Mouse (Mus musculus): ENCODE data around the gene Man1c1.

The Man1c1 gene

DNA sequence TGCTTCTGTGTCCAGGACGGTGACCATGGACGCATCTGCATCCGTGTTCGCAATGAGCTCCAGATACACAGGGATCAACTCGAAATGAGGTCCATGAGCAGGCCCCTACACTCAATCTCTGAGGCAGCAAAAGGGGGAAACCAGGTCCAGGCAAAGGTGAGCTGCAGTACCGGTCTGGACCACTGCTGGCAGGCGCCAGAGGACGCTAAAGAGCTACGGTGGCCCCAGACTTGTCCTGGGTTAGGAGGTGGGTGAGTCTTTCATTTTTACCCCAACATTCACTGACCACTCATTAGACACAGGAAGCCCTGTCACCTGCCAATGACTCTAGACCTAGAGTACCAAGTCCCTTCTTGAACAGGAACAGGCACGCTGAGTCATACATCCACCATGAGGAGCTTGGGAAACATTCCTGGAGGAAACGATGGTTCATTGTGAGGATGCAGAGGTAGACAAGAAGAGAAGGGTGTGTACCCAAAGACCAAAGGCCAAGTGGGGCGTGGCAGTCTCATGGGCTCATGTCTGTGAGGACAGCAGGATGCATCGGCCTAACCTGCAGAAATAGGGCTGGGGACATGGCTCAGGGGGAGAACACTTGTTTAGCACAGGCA, 21.8 kb upstream of the Man1c1 start:
- DNase-seq (ENCODE audit: extremely low spot score, low read depth, low spot score): no peak

DNA sequence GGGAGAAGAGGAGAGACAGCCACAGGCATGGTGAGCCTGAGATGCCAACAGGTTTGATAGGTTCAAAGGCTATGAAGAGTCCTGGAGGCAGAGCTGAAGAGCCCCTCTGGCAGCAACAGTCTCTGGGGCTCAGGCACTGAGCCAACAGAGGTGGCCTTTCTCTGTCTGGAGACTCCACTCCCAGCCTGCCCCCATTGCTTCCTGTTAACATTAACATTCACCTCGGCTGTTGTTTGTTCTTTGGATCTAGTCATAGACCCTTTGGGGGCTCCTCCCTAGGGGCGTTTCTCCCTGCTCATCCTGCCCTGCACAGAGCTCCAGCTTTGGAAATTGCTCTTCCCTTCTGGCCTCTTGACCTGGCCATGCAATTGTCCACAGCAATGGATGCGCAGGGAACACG, 20.9 kb upstream of the Man1c1 start:
- DNase-seq (ENCODE audit: extremely low spot score, low read depth, low spot score): no peak

DNA sequence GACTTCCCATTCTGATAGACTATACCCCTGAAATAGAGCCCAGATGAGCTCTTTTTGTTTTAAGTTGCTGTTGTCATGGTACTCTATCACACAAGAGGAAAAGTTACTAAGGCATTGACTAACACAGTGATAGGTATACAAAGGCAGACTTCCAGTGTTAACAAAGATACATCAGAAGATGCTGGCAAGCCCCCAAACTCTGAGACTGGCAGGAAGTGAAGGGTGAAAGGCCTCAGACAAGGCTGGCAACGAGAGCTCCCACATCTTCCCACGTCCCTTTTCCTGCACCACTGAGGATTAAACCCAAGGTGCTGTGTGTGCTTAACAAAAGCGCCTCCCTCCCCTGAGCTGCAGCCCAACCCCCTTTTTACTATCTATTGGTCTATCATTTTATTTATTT, 19.2 kb upstream of the Man1c1 start:
- DNase-seq (ENCODE audit: extremely low spot score, low read depth, low spot score): no peak

DNA sequence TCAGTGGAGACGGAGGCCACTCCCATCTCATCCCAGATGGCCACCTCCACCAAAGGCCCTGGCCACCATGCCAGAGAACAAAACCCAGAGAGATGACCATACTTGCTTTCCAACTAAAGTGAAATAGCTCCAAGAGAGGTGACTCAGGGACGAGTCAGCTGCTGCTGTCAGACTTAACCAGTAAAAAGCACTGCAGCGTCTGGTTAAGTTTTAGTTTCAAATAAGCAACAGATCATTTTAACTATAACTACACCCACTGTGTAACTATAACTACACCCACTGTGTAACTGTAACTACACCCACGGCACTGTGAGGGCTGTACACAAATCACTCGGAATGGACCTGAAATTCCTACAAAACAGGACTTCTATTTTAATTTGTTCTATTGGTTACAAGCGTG, 17.0 kb upstream of the Man1c1 start:
- no peak for DNase-seq (ENCODE audit: extremely low spot score, low read depth, low spot score)

DNA sequence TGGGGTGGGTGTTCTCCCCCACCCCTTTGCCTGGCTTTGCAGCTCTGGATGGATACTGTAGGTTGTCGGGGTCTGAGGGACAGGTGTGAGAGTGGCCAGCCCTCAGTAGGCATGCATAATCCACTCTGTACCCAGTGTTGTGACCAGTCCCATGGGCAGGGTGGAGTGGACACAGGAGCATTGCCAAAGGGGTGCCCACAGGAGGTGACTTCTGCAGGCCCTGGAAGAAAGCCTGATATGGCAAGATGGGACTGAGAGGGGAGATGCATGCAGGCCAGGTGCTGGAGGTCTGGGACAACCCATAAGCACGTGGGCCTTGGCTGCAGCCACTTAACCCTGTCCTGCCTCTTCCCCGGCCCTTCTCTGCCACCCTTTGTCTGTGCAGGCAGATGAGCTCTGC, 16.3 kb upstream of the Man1c1 start:
- DNase-seq (ENCODE audit: extremely low spot score, low read depth, low spot score): no peak

DNA sequence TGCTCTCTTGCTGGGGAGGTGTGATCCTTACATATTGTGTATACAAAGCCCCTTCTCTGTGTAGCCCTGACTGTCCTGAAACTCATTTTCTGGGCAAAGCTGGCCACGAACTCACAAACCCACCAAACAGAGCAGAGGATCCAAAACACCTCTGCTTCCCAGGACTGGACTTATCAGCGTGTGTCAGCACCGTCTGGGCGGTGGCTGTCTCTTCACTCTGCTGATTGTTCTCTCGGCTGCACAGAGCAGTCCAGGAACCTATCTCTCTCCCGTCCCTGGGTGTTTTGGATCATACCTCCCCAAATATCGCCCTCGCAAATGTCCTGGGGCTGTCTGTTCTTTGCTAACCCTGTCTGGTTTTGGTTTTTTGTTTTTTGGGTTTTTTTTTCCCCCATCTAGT, 15.4 kb upstream of the Man1c1 start:
- no peak for DNase-seq (ENCODE audit: extremely low spot score, low read depth, low spot score)

DNA sequence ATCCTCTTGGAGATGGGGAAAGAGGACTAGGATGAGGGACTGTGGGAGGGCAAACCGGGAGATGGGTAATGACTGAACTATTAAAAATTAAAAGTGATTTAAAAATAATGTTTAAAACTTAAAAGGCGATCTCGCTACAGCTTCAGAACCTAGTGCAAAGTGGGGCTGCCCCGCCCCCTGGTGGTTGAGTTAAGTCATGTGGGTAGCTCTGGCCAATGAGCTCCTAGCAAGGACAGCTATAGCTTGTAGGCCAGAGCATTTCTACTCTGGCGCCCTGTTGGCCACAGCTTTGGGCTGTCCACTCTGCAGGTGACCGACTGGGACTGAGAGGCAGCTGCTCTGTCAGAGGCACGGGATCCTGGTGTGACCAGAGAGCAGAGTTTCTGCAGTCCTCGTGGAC, 9.8 kb upstream of the Man1c1 start:
- no peak for DNase-seq (ENCODE audit: extremely low spot score, low read depth, low spot score)

DNA sequence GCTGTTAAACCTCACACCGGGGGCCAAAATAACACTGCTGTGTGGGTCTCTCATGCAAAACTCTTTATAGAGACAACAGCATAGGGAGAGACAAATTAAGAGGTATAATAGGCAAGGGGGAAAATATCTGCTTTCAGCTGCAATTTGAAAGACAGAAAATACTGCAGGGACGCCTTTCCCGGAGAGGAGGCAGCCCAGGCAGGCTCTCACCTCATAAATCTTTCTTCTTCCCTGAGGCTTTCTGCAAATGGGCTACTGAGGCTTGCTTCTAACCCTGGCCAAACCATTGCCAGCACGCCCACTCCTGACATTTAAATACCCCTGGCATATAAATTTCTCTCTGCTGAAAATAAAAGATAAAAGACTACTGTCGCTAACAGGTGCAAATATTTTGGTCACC, 1.2 kb upstream of the Man1c1 start:
- DNase-seq (ENCODE audit: extremely low spot score, low read depth, low spot score): no peak

DNA sequence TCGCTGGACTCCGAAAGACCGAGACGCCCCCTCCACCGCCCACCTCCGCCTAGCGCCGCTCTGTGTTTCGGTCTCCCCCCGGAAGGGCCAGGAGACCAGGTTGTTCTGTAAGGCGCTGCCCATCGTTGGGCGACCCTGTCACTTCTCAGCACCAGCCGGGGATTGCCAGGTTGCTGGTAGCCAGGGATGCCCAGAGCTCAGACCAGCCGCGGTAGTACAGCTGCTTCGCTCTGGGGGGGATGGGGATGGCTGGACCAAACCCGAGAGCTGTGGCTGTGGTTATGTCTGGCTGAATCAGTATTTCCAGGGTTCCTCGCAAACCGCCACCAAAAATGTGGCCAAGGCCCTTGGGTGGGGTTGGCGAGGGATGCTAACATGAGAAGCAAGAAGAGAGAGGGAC, 500 bp upstream of the Man1c1 start:
- no peak for DNase-seq (ENCODE audit: extremely low spot score, low read depth, low spot score)

DNA sequence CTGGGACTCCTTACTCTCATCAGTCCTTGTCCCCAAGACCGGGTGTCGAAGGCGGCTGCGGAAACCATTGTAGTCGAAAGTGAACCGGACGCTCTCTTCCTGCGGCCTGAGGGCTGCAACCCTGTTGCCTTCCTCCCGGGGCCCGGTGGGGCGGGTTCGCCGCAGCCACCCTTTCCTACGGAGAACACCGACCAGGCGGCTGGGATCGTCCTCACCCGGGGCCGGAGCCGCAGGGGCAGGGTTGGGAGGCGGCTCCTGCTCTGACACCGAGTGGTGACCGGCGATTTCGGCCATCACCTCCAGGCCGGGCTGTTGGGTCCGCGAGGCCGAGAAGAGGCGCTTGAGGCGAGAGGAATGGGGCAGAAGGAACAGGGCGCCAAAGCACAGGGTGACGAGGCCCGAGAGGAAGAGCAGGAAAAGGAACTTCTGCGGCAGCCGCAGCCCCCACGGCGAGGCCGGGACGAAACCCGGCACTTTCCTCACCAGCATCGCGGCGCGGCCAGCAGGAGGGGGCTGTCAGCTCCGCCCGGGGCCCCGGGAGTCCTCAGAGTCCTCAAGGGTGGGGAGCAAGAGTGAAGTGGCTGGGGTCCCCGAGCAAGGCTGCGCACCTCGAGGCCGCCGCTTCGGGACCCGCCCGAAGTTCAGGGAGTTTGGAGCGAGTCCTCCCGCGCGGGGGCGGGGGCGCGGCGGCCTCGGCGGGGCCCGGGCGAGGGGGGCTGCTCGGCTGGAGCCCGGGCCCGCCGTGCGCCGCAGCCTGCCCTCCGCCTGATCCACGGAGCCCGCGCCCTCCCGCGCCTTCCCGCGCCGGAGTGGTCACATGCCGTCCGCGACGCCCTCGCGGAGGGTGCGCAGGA, 882 bp downstream of the Man1c1 start:
- no peak for DNase-seq (ENCODE audit: extremely low spot score, low read depth, low spot score)

DNA sequence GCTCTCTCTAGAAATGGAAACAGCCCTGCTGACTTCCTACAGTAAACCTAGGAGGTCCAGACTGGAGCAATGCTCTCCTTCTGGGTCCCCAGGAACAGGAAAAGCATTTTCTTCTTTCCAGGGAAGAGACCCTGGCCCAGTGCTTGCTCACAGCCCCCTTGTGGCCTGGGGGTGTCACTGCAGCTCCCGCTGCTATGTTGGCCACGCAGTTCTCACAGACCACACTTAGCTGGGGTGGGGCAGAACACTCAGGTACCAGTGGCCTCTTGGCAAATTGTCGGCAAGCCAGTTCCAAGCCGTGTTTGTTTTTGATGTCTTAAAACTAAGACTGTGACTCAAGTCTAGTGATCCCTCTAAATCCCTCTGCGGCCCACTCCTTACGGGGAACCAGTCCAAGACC, 2.2 kb downstream of the Man1c1 start:
- DNase-seq (ENCODE audit: extremely low spot score, low read depth, low spot score): peak; percentile 50

DNA sequence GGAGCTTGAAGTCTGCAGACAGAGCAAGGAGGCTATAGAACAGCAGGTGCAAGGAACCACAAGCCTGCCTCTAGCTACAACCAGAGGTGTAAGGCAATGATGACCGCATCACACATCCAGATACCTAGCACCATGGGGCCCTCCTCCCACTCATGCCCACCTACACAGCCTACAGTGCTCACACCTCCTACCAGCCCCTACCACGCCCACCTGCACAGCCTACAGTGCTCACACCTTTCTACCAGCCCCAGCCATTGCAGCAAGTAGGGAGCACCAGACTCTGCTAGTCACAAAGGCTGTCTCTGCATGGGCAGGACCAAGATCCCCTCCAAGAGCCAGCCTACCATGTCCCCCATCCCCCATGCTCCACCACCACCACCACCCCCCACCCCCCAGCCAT, 3.2 kb downstream of the Man1c1 start:
- no peak for DNase-seq (ENCODE audit: extremely low spot score, low read depth, low spot score)

DNA sequence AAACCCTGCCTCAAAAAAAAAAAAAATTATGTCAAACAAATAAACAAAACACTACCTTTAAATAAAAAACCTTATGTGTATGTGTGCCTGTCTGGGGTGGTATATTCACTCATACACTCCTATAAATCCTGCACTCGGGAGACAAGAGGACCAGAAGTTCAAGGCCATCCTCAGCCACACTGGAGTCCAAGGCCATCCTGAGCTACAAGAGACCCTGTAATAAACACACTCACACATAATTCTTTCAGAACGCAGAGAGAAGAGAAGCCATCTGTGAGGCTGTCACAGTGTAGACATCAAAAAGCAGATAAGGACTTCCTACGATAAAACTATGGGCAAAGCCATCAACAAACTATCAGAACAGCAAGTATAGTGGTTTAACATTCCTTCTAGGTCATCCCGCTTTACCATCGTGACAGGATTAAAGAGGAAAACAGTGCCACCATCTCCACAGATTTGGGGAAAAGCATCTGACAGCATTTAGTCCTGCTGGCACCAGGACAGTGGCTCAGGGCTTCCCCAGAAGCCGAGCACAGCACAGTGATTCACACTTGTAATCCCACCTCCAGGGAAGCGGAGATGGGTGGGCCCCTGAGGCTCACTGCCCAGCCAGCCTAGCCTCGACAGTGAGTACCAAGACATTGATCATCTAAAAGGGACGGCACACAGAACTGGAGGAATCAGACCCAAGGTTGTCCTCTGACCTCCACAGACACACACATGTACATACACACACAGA, 10.7 kb downstream of the Man1c1 start:
- no peak for DNase-seq (ENCODE audit: extremely low spot score, low read depth, low spot score)

DNA sequence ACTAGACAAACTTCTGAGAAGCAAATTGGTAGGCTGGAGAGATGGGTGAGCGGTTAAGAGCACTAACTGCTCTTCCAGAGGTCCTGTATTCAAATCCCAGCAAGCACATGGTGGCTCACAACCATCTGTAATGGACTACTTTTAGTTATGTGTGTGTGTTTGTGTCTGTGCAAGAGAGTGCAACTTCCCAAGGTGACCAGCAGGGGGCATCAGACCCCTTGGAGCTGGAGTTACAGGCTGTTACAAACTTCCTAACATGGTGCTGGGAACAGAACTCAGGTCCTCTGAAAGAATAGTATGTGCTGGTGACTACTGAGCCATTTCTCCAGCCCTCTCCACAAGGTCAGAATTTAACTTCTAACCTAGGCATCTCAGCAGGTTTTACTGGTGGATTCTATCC, 11.7 kb downstream of the Man1c1 start:
- DNase-seq (ENCODE audit: extremely low spot score, low read depth, low spot score): no peak

DNA sequence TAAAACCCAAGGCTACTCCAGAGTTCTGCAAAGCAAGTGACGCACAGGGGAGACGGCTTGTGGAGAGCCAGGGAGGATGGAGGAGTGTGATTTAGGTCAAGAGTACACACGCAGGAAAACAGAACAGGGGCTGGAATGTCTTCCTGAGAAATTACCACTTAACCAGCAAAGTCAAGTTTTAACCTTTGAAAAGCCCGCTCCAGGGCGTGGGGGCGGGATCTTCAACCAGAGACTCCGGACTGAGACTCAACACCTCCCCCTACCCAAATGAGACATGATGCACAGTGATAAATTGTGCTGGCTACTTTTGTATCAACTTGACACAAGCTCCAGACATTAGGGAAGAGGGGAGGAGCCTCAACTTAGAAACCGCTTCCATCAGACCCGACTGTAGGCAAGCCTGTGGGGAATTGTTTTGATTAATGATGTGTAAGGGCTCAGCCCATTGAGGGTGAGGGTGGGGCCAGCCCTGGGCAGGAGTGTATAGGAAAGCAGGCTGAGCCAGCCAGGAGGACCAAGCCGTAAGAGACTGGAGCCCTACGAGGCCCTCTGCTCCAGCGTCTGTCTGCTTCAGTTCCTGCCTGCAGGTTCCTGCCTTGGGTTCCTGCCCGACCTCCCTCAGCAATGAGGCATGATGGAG, 17.9 kb downstream of the Man1c1 start:
- no peak for DNase-seq (ENCODE audit: extremely low spot score, low read depth, low spot score)

DNA sequence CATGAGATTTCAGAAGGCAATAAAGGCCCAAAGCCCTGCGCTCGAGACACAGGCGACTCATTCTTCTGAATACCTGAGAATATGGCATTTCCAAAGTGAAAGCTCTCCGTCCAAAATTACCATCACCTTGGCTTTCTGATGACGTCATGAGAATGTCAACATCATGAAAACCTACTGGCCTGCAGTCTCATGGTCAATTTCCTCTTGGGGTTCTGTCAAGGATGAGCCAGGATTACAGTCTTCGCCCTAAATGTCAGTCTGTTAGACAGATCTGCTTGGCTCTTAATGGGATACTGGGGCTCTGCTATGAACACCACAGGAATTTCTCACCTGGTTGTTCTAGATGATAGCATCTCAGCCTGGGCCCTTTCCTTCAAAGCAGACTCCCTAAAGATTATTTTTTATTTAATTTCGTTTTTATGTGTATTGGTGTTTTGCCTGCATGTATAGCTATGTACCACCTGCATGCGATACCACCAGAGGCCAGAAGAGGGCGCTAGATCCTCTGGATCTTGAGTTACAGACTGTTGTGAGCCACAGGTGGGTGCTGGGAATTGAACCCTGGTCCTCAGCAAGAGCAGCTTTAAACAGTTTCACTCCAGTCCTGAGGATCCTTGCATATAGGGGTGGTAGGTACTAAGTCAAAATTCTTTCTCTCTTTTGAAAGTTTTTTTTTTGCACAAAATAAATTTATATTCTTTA, 19.3 kb downstream of the Man1c1 start:
- DNase-seq (ENCODE audit: extremely low spot score, low read depth, low spot score): no peak

DNA sequence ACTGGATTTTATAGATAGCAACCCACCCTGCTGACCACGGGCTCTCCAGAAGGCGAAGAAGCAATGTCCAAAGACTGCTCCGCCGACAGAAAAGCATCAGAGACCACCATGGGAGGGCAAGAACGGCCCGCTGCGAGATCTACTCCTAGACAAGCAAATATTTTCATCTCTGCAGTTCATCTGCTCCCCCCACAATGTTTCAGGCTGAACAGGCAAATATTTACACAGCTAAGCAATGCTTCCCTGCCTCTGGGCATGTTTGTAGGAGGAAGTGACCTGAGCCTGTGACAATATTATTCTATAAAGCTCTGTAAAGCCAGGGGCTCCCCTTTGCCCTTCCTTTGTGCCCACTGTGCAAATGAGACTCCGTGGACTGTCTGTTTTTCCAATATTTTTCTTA, 20.2 kb downstream of the Man1c1 start:
- DNase-seq (ENCODE audit: extremely low spot score, low read depth, low spot score): no peak

DNA sequence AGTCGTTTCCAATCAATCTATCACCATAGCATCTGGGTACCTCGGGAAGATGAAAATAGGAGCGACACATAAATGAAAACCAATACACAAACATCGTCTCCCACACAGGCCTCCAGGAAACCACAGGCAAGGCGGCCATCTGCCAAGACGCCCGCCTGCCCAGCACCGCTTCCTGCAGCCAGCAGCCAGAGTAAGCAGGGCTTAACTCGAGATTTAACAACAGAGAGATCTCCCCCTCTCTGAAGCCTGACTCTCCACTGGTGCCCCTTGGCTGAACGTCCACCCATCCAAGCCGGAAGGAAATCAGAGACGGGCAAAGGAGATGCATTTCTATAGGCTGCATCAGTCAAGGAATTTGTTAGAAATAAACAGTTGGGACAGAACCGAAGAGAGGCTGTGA, 21.1 kb downstream of the Man1c1 start:
- no peak for DNase-seq (ENCODE audit: extremely low spot score, low read depth, low spot score)

DNA sequence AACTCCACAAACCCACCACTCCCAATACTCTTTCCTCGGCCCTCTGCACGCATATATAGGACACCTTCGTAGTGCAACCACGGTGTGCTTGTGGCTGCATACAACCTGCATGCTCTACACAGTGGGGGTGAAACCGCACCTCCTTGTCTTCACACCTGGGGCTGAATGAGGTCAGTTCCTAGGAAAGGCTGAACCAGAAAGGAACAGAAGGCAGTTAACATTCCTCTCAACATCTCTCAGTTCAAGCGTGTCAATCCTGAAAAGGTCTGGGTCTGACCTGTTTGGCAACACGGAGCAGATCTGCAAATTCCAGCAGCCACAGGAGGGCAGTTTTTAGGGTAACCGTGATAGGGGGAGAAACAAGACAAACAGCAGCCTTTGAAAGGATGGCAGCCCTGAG, 21.7 kb downstream of the Man1c1 start:
- no peak for DNase-seq (ENCODE audit: extremely low spot score, low read depth, low spot score)

DNA sequence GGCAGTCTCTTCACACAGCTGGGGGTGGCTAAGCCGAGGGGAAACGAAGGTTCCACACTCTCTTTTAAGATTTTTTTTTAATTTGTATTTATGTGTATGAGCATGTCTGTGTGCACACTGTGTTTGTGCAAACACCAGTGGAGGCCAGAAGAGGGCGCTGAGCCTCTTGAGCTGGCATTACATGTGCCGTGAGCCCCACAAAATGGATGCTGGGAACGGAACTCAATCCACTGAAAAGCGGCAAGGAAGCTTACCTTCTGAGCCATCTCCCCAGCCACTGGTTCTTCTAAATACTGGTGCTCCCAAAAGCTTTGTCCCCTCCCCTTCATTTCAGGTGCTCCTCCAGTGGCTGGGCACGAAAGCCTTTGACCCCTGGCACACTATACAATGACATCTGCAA, 22.3 kb downstream of the Man1c1 start:
- DNase-seq (ENCODE audit: extremely low spot score, low read depth, low spot score): no peak

All from hindlimb bud, embryonic 11.5 days (tissue).